Mouse (Mus musculus) pancreas, adult 10 weeks (tissue): ENCODE measurements around the gene Tnfsf15. TPM values are rescaled to one million over a fixed set of nuclear protein-coding genes. Genes with fewer than 3 reads are reported as not detected.

Experiments used
- polyA plus RNA-seq: library from polyadenylated mRNA; stranded (reverse); fragments of 350-450 nt; fragmentation: Illumina TruSeq; extraction: RNeasy Lipid Tissue Mini Kit (QIAGEN cat#74804); gene quantifications from one replicate; pipeline ENCODE4 v1.2.3, GENCODE M21; 2015; ENCODE audit warnings: low read depth, low replicate concordance; ENCODE audit not compliant: insufficient read depth

Gene Tnfsf15
- polyA plus RNA-seq, result not detected

GRCm38 (mm10) chr4:63744693-63745171, at the start of gene Tnfsf15:
TSS of gene Tnfsf15 (minus strand) at chr4:63745113.

Other genes starting within 250 kb of the Tnfsf15 start
- gene Whrn, start 249.1 kb downstream of the Tnfsf15 start, polyA plus RNA-seq, result 8.1 TPM
- 34.0 TPM for gene Atp6v1g1, start 200.3 kb downstream of the Tnfsf15 start, polyA plus RNA-seq
- 3.7 TPM for gene Tmem268, start 186.3 kb downstream of the Tnfsf15 start, polyA plus RNA-seq
- not detected for gene Gm11213, start 139.9 kb downstream of the Tnfsf15 start, polyA plus RNA-seq
- not detected for gene Tex48, start 122.7 kb downstream of the Tnfsf15 start, polyA plus RNA-seq
- gene Gm11214, start 81.7 kb downstream of the Tnfsf15 start, polyA plus RNA-seq, result not detected
- not detected for gene Tnfsf8, start 116.2 kb upstream of the Tnfsf15 start, polyA plus RNA-seq